Mouse (Mus musculus) CH12.LX (cell line): ENCODE data around the gene Gpr3. TPM values are rescaled to one million over a fixed set of nuclear protein-coding genes. Genes with fewer than 3 reads are reported as not detected.

ENCODE experiments used
- DNase-seq: peaks from one replicate; pipeline ENCODE4 v3.0.0-alpha.2; 2013; ENCODE audit errors: extremely low read depth
- H3K27ac ChIP-seq: 2 replicates; pipeline ENCODE4 v1.5.1; 2012; ENCODE audit warnings: low read depth, mild to moderate bottlenecking, control low read depth, moderate library complexity; ENCODE audit not compliant: insufficient read depth
- H3K27me3 ChIP-seq: replicated peaks from 2 replicates; pipeline ENCODE3; 2012; ENCODE audit warnings: inconsistent platforms
- H3K36me3 ChIP-seq, 2 experiments: replicated peaks in 1 of 2; 2 replicates each; pipeline versions ENCODE3 to v1.6.1; 2012; ENCODE audit warnings: inconsistent platforms in 1 of 2, low read length in 1 of 2, mild to moderate bottlenecking in 1 of 2, mixed read lengths in 1 of 2, moderate library complexity in 1 of 2; ENCODE audit not compliant: control insufficient read depth in 1 of 2, insufficient read depth in 1 of 2
- H3K4me1 ChIP-seq, 2 experiments: 2 replicates each; pipeline ENCODE4 v1.6.1; 2012; ENCODE audit warnings: inconsistent platforms in 1 of 2, moderate library complexity in 1 of 2; ENCODE audit not compliant: insufficient read depth in 2 of 2, control insufficient read depth in 1 of 2
- H3K4me2 ChIP-seq: 2 replicates; pipeline ENCODE4 v1.6.1; 2012; ENCODE audit warnings: low read depth, mild to moderate bottlenecking, control low read depth; ENCODE audit not compliant: poor library complexity, insufficient read depth, severe bottlenecking
- H3K4me3 ChIP-seq, 3 experiments: fragments of 150-350 bp in 1 of 3; sonication (generic) in 1 of 3; replicated peaks in 1 of 3; 2 replicates each; pipeline versions ENCODE3 to v1.5.1; 2011 to 2012; ENCODE audit warnings: low read depth in 2 of 3, low read length in 2 of 3, mild to moderate bottlenecking in 2 of 3, moderate library complexity in 2 of 3, control low read depth in 1 of 3, improper control_type of control experiment in 1 of 3, inconsistent platforms in 1 of 3, mixed read lengths in 1 of 3; ENCODE audit not compliant: poor library complexity in 1 of 3
- H3K79me2 ChIP-seq: replicated peaks from 2 replicates; pipeline ENCODE4 v1.6.1; 2012; ENCODE audit warnings: mild to moderate bottlenecking, moderate library complexity; ENCODE audit not compliant: control insufficient read depth, poor library complexity, insufficient read depth, severe bottlenecking; ENCODE audit errors: extremely low read depth
- H3K9ac ChIP-seq: 2 replicates; pipeline ENCODE4 v1.6.1; 2012; ENCODE audit warnings: low read depth, mild to moderate bottlenecking, control low read depth, moderate library complexity; ENCODE audit not compliant: insufficient read depth
- H3K9me3 ChIP-seq: replicated peaks from 2 replicates; pipeline ENCODE3; 2012; ENCODE audit warnings: low read length, inconsistent platforms, mixed read lengths
- CTCF ChIP-seq, 2 experiments: IDR thresholded peaks in 1 of 2; conservative IDR thresholded peaks in 1 of 2; 2 replicates each; pipeline ENCODE4 v1.5.1; 2011 to 2012; ENCODE audit warnings: low read depth in 2 of 2, low read length in 2 of 2, improper control_type of control experiment in 1 of 2, inconsistent platforms in 1 of 2, mild to moderate bottlenecking in 1 of 2, moderate library complexity in 1 of 2
- ELF1 ChIP-seq: IDR thresholded peaks from 2 replicates; pipeline ENCODE4 v1.6.1; 2014; ENCODE audit warnings: low read depth, mild to moderate bottlenecking, inconsistent platforms, low read length, improper control_type of control experiment
- EP300 ChIP-seq: IDR thresholded peaks from 2 replicates; pipeline ENCODE4 v1.6.1; 2011; ENCODE audit warnings: low read length, improper control_type of control experiment
- ETS1 ChIP-seq: conservative IDR thresholded peaks from 2 replicates; pipeline ENCODE4 v1.6.1; 2012; ENCODE audit warnings: low read depth, mild to moderate bottlenecking, inconsistent platforms, low read length, improper control_type of control experiment, moderate library complexity
- HCFC1 ChIP-seq: IDR thresholded peaks from 2 replicates; pipeline ENCODE4 v1.6.1; 2012; ENCODE audit warnings: low read depth, mild to moderate bottlenecking, inconsistent platforms, low read length, improper control_type of control experiment
- IRF4 ChIP-seq: IDR thresholded peaks from 2 replicates; pipeline ENCODE4 v1.6.1; 2014; ENCODE audit warnings: low read depth, mild to moderate bottlenecking, inconsistent platforms, low read length, improper control_type of control experiment
- JUN ChIP-seq: IDR thresholded peaks from 2 replicates; pipeline ENCODE4 v1.6.1; 2011; ENCODE audit warnings: low read depth, mild to moderate bottlenecking, low read length, improper control_type of control experiment, moderate library complexity; ENCODE audit not compliant: insufficient read depth
- MAFK ChIP-seq: IDR thresholded peaks from 2 replicates; pipeline ENCODE4 v1.6.1; 2011; ENCODE audit warnings: low read length, improper control_type of control experiment; ENCODE audit not compliant: insufficient replicate concordance
- MAZ ChIP-seq: IDR thresholded peaks from 2 replicates; pipeline ENCODE4 v1.6.1; 2012; ENCODE audit warnings: low read depth, mild to moderate bottlenecking, inconsistent platforms, low read length, improper control_type of control experiment, moderate library complexity
- MEF2A ChIP-seq: IDR thresholded peaks from 2 replicates; pipeline ENCODE4 v1.6.1; 2014; ENCODE audit warnings: low read depth, mild to moderate bottlenecking, inconsistent platforms, low read length, improper control_type of control experiment, borderline replicate concordance
- MXI1 ChIP-seq: IDR thresholded peaks from 2 replicates; pipeline ENCODE4 v1.6.1; 2011; ENCODE audit warnings: mild to moderate bottlenecking, low read depth, low read length, improper control_type of control experiment
- MYC ChIP-seq: IDR thresholded peaks from 2 replicates; pipeline ENCODE4 v1.6.1; 2011; ENCODE audit warnings: low read depth, mild to moderate bottlenecking, improper control_type of control experiment, low read length
- NELFE ChIP-seq: IDR thresholded peaks from 2 replicates; pipeline ENCODE4 v1.6.1; 2011; ENCODE audit warnings: low read depth, low read length, improper control_type of control experiment
- PAX5 ChIP-seq: IDR thresholded peaks from 2 replicates; pipeline ENCODE4 v1.6.1; 2012; ENCODE audit warnings: low read length, inconsistent platforms, mixed read lengths
- POLR2A ChIP-seq: IDR thresholded peaks from 2 replicates; pipeline ENCODE4 v1.6.1; 2011; ENCODE audit warnings: low read depth, mild to moderate bottlenecking, improper control_type of control experiment, low read length
- RCOR1 ChIP-seq: conservative IDR thresholded peaks from 2 replicates; pipeline ENCODE4 v1.6.1; 2012; ENCODE audit warnings: low read depth, mild to moderate bottlenecking, inconsistent platforms, low read length, improper control_type of control experiment
- SIN3A ChIP-seq: IDR thresholded peaks from 2 replicates; pipeline ENCODE4 v1.6.1; 2012; ENCODE audit warnings: low read length, improper control_type of control experiment, inconsistent platforms
- SMC3 ChIP-seq: IDR thresholded peaks from 2 replicates; pipeline ENCODE4 v1.6.1; 2011; ENCODE audit warnings: low read depth, low read length, improper control_type of control experiment
- TBP ChIP-seq: conservative IDR thresholded peaks from 2 replicates; pipeline ENCODE4 v1.6.1; 2011; ENCODE audit warnings: low read depth, low read length, improper control_type of control experiment
- TCF12 ChIP-seq: IDR thresholded peaks from 2 replicates; pipeline ENCODE4 v1.6.1; 2014; ENCODE audit warnings: low read depth, mild to moderate bottlenecking, inconsistent platforms, low read length, improper control_type of control experiment
- ZNF384 ChIP-seq: IDR thresholded peaks from 2 replicates; pipeline ENCODE4 v1.6.1; 2012; ENCODE audit warnings: low read depth, low read length, improper control_type of control experiment, inconsistent platforms
- dilution Hi-C: fragments of 300-500 bp; cut with MboI; formaldehyde crosslinking; loops from 2 replicates; pipeline ENCODE4 v1.14.3; 2020; ENCODE audit warnings: low sequenced_read_pairs; ENCODE audit not compliant: extremely low pct_unique_long_range_greater_than_20kb, extremely low pct_ligation_motif_present
- in situ Hi-C: fragments of 300-500 bp; cut with MboI; formaldehyde crosslinking; loops from 3 replicates; pipeline ENCODE4 v1.14.3; 2019; ENCODE audit warnings: low sequenced_read_pairs, low pct_ligation_motif_present, low pct_unique_long_range_greater_than_20kb, mixed read lengths
- polyA plus RNA-seq: library from polyadenylated mRNA; unstranded; fragments of >175 nt; gene quantifications from 2 replicates; pipeline ENCODE4 v1.2.1, GENCODE M21; 2012; ENCODE audit warnings: low read depth; ENCODE audit not compliant: insufficient read length
- total RNA-seq, 2 experiments: library from RNA; depleted of rRNA; stranded (reverse); fragments of 300-350 nt in 1 of 2; fragments of >200 nt in 1 of 2; gene quantifications; 2 replicates each; pipeline ENCODE4 v1.2.3; 2012 to 2014

The Gpr3 gene
- total and polyA plus RNA-seq, 3 experiments = 0.11 to 0.13 TPM; not detected in 1

DNA sequence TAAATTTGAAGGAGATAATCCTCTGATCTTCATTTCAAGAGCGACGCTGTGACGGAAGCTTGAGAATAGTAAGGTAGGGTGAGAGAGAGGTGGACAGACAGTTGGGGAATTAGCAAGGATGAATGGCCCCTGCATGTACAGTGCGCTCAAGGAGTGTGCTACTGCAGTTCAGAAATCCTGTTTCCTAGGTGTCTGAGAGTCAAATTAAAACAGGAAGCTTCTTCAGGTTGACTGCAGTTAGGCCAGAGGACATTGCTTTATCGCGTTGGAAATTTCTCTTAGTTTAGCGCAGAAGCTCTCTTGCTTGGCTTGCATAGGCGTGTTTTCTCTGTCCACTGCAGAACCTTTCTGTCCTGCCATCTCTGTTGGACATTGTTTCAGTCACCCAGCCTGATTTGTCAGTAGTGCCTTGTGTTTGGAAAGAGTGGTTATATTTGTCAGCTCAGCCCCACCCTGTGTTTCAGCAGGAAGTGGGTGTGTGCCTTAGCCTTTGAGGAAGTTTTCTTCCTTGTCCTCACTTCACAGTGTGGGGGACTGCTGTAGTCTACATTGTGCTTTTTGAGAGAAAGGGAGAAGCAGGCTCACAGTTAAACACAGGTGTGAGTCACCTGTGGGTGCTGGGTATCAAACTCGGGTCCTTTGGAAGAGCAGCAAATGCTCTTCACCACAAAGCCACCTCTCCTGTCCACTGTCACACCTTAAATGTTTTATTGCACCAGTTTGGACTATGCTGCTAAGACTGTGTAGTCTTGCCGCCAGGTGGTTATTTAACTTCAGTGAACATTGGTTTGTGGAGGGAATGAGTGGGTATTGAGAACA lies 42.9 kb downstream of the Gpr3 start:
- no peak for TF ChIP-seq MYC
- peak; percentile 63; the same call in 1 of the 2 replicates for TF ChIP-seq SIN3A
- no peak for TF ChIP-seq RCOR1
- TF ChIP-seq JUN = no peak
- TF ChIP-seq ZNF384 = no peak
- TF ChIP-seq MAZ = 0 out of 2 replicates have a peak, but pooled peaks have one; percentile 28
- no peak for TF ChIP-seq MAFK
- TF ChIP-seq CTCF (conservative IDR thresholded peaks at IDR 0.05 in 1 of 2, IDR thresholded peaks at IDR 0.05 in 1 of 2; ENCODE audit: low read depth in 2 of 2, low read length in 2 of 2) = no peak
- no peak for TF ChIP-seq SMC3
- TF ChIP-seq NELFE = 0 out of 2 replicates have a peak, but pooled peaks have one; percentile 20
- TF ChIP-seq MXI1 = peak; percentile 62
- TF ChIP-seq PAX5 = no peak
- TF ChIP-seq HCFC1 = peak; percentile 11; the same call in 1 of the 2 replicates
- TF ChIP-seq TBP = peak; percentile 80
- TF ChIP-seq IRF4 = no peak
- 0 out of 2 replicates have a peak, but pooled peaks have one; percentile 49 for TF ChIP-seq EP300
- TF ChIP-seq ETS1 = 0 out of 2 replicates have a peak, but pooled peaks have one; percentile 23
- TF ChIP-seq TCF12 = 0 out of 2 replicates have a peak, but pooled peaks have one; percentile 40
- TF ChIP-seq POLR2A = peak; percentile 45; the same call in 1 of the 2 replicates
- TF ChIP-seq MEF2A = peak; percentile 49; the same call in 1 of the 2 replicates
- TF ChIP-seq ELF1 = peak; percentile 75
- H3K9ac ChIP-seq = peak overlapping the region; percentile 9; the same call in 1 of the 2 replicates
- peak overlapping the region; percentile 96 for H3K27ac ChIP-seq

More for the DNA sequence above, 42.9 kb downstream of the Gpr3 start:
- dilution Hi-C loops = no loop called here
- Histone ChIP-seq H3K4me2 (peak overlapping the region; percentile 95), H3K4me3 (no peak overlapping the region), H3K27me3 (no peaks in the 10 kb centered on the region), H3K36me3 (peaks cover 5 to 36% of the 10 kb centered on the region in 2 experiments), H3K4me1 (peaks cover 15 to 74% of the 10 kb centered on the region in 2 experiments), H3K9me3 (no peaks in the 10 kb centered on the region), H3K79me2 (peaks cover 47% of the 10 kb centered on the region)
- in situ Hi-C loops = loop anchor here (5.0 kb wide), 1 partner anchor 42 kb away; no protein-coding TSS in a partner anchor
- DNase-seq = peak; percentile 61
